Mouse (Mus musculus) layer of hippocampus, adult 2 months (tissue): ENCODE data around the gene Arhgap20. TPM values are rescaled to one million over a fixed set of nuclear protein-coding genes. Genes with fewer than 3 reads are reported as not detected.

Experiments used
- DNase-seq, 2 experiments: peaks; one replicate each; pipeline ENCODE4 v3.0.0; 2022; ENCODE audit warnings: low spot score in 2 of 2
- H3K27ac ChIP-seq: fragments of 200-600 bp; 2 replicates; pipeline ENCODE4 v1.8.1; 2022
- H3K4me3 ChIP-seq: fragments of 200-600 bp; 2 replicates; pipeline ENCODE4 v1.8.1; 2022; ENCODE audit warnings: mild to moderate bottlenecking
- CTCF ChIP-seq: fragments of 200-600 bp; conservative IDR thresholded peaks from 2 replicates; pipeline ENCODE4 v1.8.1; 2022; ENCODE audit warnings: antibody characterized with exemption, mild to moderate bottlenecking, moderate library complexity
- total RNA-seq, 2 experiments: library from RNA; stranded (reverse); gene quantifications; 2 replicates each; pipeline ENCODE4 v1.2.3; 2021

Arhgap20 gene
- total RNA-seq, 2 experiments from 2014 or later = 62.9 to 66.6 TPM

DNA sequence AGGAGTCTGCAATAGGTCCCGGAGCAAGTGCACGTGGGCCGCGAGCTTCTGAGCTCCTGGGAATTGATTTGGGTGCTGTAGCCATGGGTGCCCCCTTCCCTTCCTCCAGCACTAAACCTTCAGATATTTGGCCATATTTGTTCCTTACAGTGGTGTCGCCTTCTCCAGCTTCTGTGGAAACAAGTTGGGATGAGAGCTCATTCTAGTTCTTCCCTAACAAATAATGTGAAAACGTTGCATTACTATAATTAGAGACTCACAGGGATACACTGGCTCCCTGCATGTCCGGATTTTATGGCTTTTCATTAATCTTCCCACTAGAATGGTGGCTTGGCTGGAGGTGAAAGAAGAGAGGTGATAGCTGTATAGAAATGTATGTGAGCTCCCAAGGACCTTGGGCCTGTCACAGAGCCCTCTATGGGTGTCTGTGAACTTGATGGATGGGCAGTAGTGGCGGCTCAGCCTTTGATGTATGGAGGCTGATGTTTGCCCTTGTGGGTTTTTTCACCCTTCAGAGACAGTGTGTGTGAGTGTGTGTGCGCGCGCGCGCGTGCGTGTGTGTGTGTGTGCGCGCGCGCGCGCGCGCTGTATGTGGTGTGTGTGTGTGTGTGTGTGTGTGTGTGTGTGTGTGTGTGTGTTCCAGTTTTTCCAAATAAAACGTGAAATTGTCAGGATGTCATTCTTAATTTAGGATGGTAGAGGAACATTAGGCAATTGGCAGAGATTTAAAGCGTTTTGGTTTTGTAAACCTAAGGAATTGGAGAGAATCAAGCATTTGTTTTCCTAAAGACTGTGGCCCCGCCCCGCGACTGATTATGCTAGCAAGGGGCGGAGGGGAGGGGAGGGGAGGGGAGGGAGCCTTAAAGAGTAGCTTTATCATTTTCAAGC, 1.3 kb downstream of the Arhgap20 start:
- peak in 1 of 2 experiments; percentile 27 for DNase-seq
- H3K4me3 ChIP-seq = peak overlapping the region; percentile 90
- peak overlapping the region; percentile 96 for H3K27ac ChIP-seq
- TF ChIP-seq CTCF = no peak

DNA sequence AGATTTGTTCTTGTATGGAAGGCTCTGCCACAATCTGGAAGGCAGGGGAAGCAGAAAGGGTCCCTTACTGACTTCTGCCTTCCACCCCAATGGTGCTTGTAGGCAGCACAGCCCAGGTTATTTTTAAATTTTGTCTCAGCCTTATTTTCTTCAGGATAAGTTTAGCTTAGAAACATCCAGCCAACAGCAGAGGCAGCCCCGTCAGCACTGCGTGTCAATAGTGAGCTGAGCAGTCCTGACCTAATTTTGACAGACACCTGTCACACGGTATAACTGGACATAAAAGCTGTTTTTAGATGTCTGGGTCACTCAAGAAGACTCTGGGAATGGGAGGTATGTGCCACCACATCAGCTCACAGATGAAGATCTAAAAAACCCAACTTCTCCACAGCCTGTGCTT, 9.1 kb downstream of the Arhgap20 start:
- H3K27ac ChIP-seq = no peak overlapping the region
- DNase-seq = no peak
- TF ChIP-seq CTCF = no peak
- H3K4me3 ChIP-seq = no peak overlapping the region

DNA sequence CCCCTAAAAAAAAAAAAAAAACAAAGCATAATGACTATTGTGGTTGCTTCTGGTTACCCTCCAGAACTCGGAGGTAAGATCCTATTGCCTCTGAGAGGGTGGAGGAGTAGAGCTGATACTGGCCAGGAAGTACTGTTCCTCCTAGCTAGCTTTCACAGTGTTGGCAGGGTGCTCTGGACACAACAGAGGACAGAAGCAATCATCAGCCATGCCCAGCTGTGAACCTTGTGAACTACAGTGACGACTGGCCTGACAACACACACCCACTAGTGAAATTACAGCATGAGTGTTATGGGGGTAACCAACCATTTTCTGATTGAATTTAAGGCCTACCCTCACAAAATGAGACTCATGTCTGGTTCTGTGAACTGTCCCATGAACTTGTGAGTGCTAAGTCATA, 11.3 kb downstream of the Arhgap20 start:
- DNase-seq = no peak
- Histone ChIP-seq H3K4me3 (no peak overlapping the region), H3K27ac (no peak overlapping the region)
- no peak for TF ChIP-seq CTCF

GRCm38 (mm10) chr9:51777180-51777579, 12.0 kb downstream of the Arhgap20 start:
- TF ChIP-seq CTCF = peak; percentile 69
- H3K27ac ChIP-seq = no peak overlapping the region
- no peak for DNase-seq
- H3K4me3 ChIP-seq = no peak overlapping the region

DNA sequence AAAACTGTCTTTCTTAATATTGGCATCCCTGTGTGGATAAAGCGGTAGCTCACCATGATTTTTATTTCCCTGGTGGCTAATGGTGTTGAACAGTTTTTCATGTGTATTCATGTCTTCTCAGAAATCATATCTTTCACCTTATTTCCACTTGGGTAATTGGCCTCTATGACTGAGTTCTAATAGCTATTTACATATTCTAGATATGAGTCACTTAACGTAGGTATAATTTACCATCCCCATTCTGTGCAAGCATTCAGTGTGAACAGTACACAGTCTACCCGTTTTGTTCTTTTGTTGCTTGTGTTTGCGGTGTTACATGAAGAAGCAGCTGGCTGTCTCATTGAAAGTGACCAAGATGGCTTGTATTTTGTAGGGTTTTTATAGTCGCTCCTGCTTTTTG, 14.1 kb downstream of the Arhgap20 start:
- no peak for TF ChIP-seq CTCF
- no peak for DNase-seq
- Histone ChIP-seq H3K27ac (no peak overlapping the region), H3K4me3 (no peak overlapping the region)

- TF ChIP-seq CTCF = no peak
- no peak overlapping the region for H3K4me3 ChIP-seq
- no peak overlapping the region for H3K27ac ChIP-seq
- no peak for DNase-seq
Observed at GRCm38 (mm10) chr9:51781092-51781491, 16.0 kb downstream of the Arhgap20 start.

DNA sequence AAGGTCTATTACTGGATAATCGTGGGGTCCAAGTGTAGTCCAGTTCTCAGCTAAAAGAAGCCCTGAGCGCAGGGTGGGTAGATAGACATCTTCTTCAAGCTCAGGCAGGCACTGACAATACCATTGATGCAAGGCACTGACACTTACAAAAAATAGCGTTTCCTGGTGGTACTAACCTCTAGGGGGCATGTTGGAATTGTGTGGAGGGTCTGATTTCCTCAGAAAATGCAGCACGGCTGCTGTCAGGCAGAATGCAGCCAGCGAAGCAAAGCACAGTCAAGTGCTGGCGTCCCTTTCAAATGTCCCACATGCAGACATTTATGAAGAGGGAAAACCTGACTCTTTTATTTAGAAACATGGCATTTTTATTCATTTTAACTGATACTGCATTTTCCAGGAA, 22.2 kb downstream of the Arhgap20 start:
- Histone ChIP-seq H3K4me3 (no peak overlapping the region), H3K27ac (peak overlapping the region; percentile 32; the same call in 1 of the 2 replicates)
- no peak for DNase-seq
- peak; percentile 64 for TF ChIP-seq CTCF

DNA sequence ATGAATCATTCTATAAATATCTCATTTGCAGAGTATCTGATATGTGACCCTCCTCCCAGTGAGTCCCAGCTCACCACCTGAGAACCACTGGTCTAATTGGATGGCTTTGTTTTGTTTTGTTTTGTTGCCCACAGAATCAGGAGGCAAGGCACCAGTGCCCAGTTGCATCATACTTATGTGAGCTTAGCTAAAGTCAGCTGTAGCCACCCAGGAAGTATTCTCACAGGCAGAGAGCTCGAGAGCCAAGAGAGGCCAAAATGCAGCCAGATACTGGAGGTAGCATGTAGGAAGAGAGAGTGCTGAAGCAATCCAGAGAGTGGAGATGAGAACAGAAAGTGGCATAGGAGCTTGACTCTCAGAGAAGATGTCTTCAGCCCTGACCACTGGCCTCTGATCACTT, 23.3 kb downstream of the Arhgap20 start:
- no peak overlapping the region for H3K27ac ChIP-seq
- no peak overlapping the region for H3K4me3 ChIP-seq
- DNase-seq = no peak
- no peak for TF ChIP-seq CTCF

DNA sequence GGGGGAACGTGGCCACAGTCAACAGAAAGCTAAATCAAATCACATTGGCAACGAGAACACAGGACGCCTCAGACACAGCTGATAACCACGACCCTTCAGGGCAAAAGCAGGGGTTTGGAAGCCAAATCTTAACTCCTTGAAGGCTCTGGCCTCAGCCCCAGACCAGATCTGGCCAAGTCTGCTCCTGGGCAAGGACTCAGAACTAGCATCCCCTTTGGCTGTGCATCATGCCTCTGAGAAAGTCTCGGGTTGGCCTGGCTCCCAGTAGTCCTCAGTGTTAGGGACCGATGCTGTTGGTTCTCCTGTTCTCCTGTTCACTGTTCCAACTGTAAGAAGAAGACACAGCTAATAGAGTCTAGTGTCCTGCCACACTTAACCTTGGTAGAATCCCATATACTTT, 30.1 kb downstream of the Arhgap20 start:
- TF ChIP-seq CTCF = no peak

DNA sequence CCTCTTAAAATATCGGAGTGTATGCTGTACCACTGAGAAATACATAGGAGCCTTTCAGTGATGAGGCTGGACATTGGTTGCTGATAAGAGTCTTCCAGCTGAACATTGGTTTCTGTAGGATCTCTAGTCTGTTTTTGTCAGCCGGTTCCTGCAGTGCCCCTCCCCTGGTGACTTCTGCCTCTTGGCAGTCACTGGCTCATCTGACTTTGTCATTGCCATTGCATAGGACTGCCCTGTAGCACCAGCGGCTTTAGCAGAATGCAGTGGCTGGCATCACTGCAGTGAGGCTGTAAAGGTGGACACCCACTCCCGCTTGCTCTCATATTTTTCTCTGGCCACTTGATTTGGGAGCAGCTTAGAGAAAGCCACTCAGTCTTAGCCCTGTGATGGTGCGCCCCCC, 33.1 kb downstream of the Arhgap20 start:
- no peak overlapping the region for H3K4me3 ChIP-seq
- TF ChIP-seq CTCF = no peak
- DNase-seq = no peak
- no peak overlapping the region for H3K27ac ChIP-seq

More for the DNA sequence above, 30.1 kb downstream of the Arhgap20 start:
- Histone ChIP-seq H3K27ac (peak overlapping the region; percentile 20; the same call in 1 of the 2 replicates), H3K4me3 (no peak overlapping the region)
- DNase-seq = no peak

DNA sequence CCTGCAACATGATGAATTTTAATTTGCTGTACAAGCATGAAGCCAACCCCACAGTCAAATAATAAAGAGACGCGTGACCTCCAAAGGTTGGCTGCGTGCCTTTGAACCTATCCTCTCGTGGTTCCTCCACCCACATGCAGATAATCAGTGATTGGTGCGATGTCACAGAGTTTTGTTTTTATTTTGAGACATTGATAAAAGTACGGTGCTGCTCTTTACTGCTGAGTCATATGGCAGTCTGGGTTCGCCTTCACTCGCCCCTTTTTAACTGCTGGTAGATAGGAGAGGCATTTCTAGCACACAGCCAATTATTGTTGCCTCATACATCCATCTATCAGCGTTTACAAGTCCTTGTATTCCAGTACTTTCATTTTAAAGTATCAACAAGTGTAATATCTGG, 34.0 kb downstream of the Arhgap20 start:
- Histone ChIP-seq H3K27ac (no peak overlapping the region; the same call in 1 of the 2 replicates), H3K4me3 (no peak overlapping the region)
- TF ChIP-seq CTCF = no peak
- DNase-seq = no peak

- TF ChIP-seq CTCF = no peak
- no peak for DNase-seq
- H3K27ac ChIP-seq = no peak overlapping the region
- no peak overlapping the region for H3K4me3 ChIP-seq
Observed at GRCm38 (mm10) chr9:51807272-51807671, 42.1 kb downstream of the Arhgap20 start.

DNA sequence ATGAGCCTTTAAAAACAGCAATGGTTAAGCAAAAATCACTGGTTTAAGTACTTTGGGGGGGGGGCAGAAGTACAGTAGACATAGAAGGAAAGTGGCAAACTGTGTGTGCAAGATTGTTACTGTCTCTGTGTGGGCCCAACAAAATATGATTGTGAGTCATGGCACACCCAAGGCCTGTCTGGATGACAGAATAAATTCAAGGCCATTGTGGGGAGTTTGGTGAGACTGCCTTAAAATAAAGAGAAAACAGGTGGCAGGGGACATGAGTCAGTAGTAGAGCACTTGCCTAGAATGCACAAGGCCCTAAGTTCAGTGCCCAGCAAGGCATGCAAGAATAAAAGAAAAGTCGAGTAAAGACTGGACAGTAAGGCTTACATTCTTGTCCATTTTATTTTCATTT, 47.8 kb downstream of the Arhgap20 start:
- TF ChIP-seq CTCF = no peak
- no peak for DNase-seq
- H3K27ac ChIP-seq = no peak overlapping the region

GRCm38 (mm10) chr9:51824516-51824915, 59.4 kb downstream of the Arhgap20 start:
- Histone ChIP-seq H3K27ac (no peak overlapping the region), H3K4me3 (no peak overlapping the region)
- DNase-seq = no peak

More for the DNA sequence above, 47.8 kb downstream of the Arhgap20 start:
- no peak overlapping the region for H3K4me3 ChIP-seq

More at GRCm38 (mm10) chr9:51824516-51824915, 59.4 kb downstream of the Arhgap20 start:
- TF ChIP-seq CTCF = no peak
